Mouse (Mus musculus) lung, postnatal 0 days (tissue): ENCODE results near the gene Gatad1. TPM values are rescaled to one million over a fixed set of nuclear protein-coding genes. Genes with fewer than 3 reads are reported as not detected.

Experiments used
- ATAC-seq: fragments of 200-750 bp; cut with Nextera tagmentation; 2 replicates; pipeline ENCODE4 v1.8.0; 2017; ENCODE audit warnings: moderate library complexity
- DNase-seq: peaks from one replicate; pipeline ENCODE4 v3.0.0-alpha.2; 2016; ENCODE audit warnings: low spot score
- H3K27ac ChIP-seq: fragments of 300-500 bp; sonication (generic); 2 replicates; pipeline ENCODE4 v1.5.1; 2014; ENCODE audit warnings: antibody characterized with exemption, mild to moderate bottlenecking, low read length, mixed read lengths
- H3K27me3 ChIP-seq: fragments of 300-500 bp; sonication (generic); replicated peaks from 2 replicates; pipeline ENCODE4 v1.6.1; 2014; ENCODE audit warnings: low read length, mixed read lengths; ENCODE audit not compliant: insufficient read depth
- H3K36me3 ChIP-seq: fragments of 300-500 bp; sonication (generic); 2 replicates; pipeline ENCODE4 v1.6.1; 2014; ENCODE audit warnings: low read length, mixed read lengths; ENCODE audit not compliant: insufficient read depth
- H3K4me1 ChIP-seq: fragments of 300-500 bp; sonication (generic); 2 replicates; pipeline ENCODE4 v1.6.1; 2014; ENCODE audit warnings: antibody characterized with exemption, low read depth, low read length, mixed read lengths; ENCODE audit not compliant: insufficient read depth
- H3K4me2 ChIP-seq: fragments of 300-500 bp; sonication (generic); replicated peaks from 2 replicates; pipeline ENCODE4 v1.6.1; 2014; ENCODE audit warnings: low read depth, mild to moderate bottlenecking, low read length, moderate library complexity, mixed read lengths
- H3K4me3 ChIP-seq: fragments of 300-500 bp; sonication (generic); 2 replicates; pipeline ENCODE4 v1.5.1; 2014; ENCODE audit warnings: low read depth, low read length
- H3K9ac ChIP-seq: fragments of 300-500 bp; sonication (generic); replicated peaks from 2 replicates; pipeline ENCODE4 v1.6.1; 2014; ENCODE audit warnings: low read depth, mild to moderate bottlenecking
- H3K9me3 ChIP-seq: fragments of 300-500 bp; sonication (generic); 2 replicates; pipeline ENCODE4 v1.6.1; 2016; ENCODE audit warnings: low read length, mixed read lengths
- CTCF ChIP-seq: IDR thresholded peaks from 2 replicates; pipeline ENCODE4 v1.5.1; 2016; ENCODE audit warnings: antibody characterized with exemption, mild to moderate bottlenecking
- EP300 ChIP-seq: IDR thresholded peaks from 2 replicates; pipeline ENCODE4 v1.6.1; 2016; ENCODE audit warnings: antibody characterized with exemption, mild to moderate bottlenecking, control low read depth
- WGBS: fragments of 180-500 bp; shearing (Covaris S2); extraction: QIAGEN DNeasy Blood & Tissue Kit; methylation state at CpG from one replicate; pipeline ENCODE4 v1.1.7; 2014; 5-methylcytosine and 5-hydroxymethylcytosine counted together
- polyA plus RNA-seq: library from polyadenylated mRNA; unstranded; fragments of >200 nt; fragmentation: Nextera tagmentation; extraction: Ambion mirVana; gene quantifications from 2 replicates; pipeline ENCODE4 v1.2.1, GENCODE M21; 2015

The Gatad1 gene
- polyA plus RNA-seq: 63.3 and 63.5 TPM in 2 replicates

- H3K27me3 ChIP-seq: no peaks in the 10 kb centered on the region
- no peak within 1 kb of the TSS for H3K27ac ChIP-seq
- no peaks in the 10 kb centered on the region for H3K9me3 ChIP-seq
- WGBS: 70% methylated on average over 5 of the region's 5 CpGs
- DNase-seq: no peak
- H3K4me2 ChIP-seq: no peak within 1 kb of the TSS
- no peak for ATAC-seq
- TF ChIP-seq CTCF: no peak
- no peak for TF ChIP-seq EP300
- no peaks in the 10 kb centered on the region for H3K36me3 ChIP-seq
- no peak within 1 kb of the TSS for H3K4me3 ChIP-seq
- H3K4me1 ChIP-seq: no peaks in the 10 kb centered on the region
- H3K9ac ChIP-seq: no peak within 1 kb of the TSS
Observed at GRCm38 (mm10) chr5:3657085-3657484, at the start of gene Gatad1. Gene Gatad1 (minus strand): TSS chr5:3657185.

GRCm38 (mm10) chr5:3702180-3702579 is 45.2 kb upstream of the Gatad1 start:
- Histone ChIP-seq H3K27me3 (no peaks in the 10 kb centered on the region), H3K27ac (no peak overlapping the region), H3K9ac (no peak overlapping the region), H3K4me1 (no peaks in the 10 kb centered on the region), H3K4me3 (no peak overlapping the region), H3K4me2 (no peak overlapping the region), H3K36me3 (peaks cover 14% of the 10 kb centered on the region; the same call in 1 of the 2 replicates), H3K9me3 (no peaks in the 10 kb centered on the region)
- TF ChIP-seq EP300 (no peak), CTCF (no peak)
- 90% methylated on average over 4 of the region's 4 CpGs for WGBS
- ATAC-seq (no peak), DNase-seq (no peak)

GRCm38 (mm10) chr5:3700025-3700424 is 43.0 kb upstream of the Gatad1 start:
- WGBS: 91% methylated on average over 5 of the region's 5 CpGs
- no peak for ATAC-seq

GRCm38 (mm10) chr5:3696031-3696430 is 39.0 kb upstream of the Gatad1 start:
- no peaks in the 10 kb centered on the region for H3K9me3 ChIP-seq
- H3K4me1 ChIP-seq: no peaks in the 10 kb centered on the region
- no peak overlapping the region for H3K4me3 ChIP-seq
- H3K9ac ChIP-seq: no peak overlapping the region
- no peak overlapping the region for H3K4me2 ChIP-seq
- 81% methylated on average over 3 of the region's 3 CpGs for WGBS
- H3K27ac ChIP-seq: no peak overlapping the region
- peaks cover 40% of the 10 kb centered on the region; the same call in 1 of the 2 replicates for H3K36me3 ChIP-seq
- TF ChIP-seq CTCF (no peak), EP300 (no peak)
- DNase-seq: no peak
- no peaks in the 10 kb centered on the region for H3K27me3 ChIP-seq
- ATAC-seq: no peak

More at GRCm38 (mm10) chr5:3700025-3700424, 43.0 kb upstream of the Gatad1 start:
- no peak overlapping the region for H3K9ac ChIP-seq
- no peaks in the 10 kb centered on the region for H3K27me3 ChIP-seq
- no peak overlapping the region for H3K4me2 ChIP-seq
- TF ChIP-seq CTCF: no peak
- no peak for TF ChIP-seq EP300
- DNase-seq: no peak
- no peak overlapping the region for H3K27ac ChIP-seq
- peaks cover 14% of the 10 kb centered on the region; the same call in 1 of the 2 replicates for H3K36me3 ChIP-seq
- no peaks in the 10 kb centered on the region for H3K4me1 ChIP-seq
- H3K9me3 ChIP-seq: no peaks in the 10 kb centered on the region
- H3K4me3 ChIP-seq: no peak overlapping the region

- DNase-seq: no peak
- Histone ChIP-seq H3K9me3 (no peaks in the 10 kb centered on the region), H3K4me1 (no peaks in the 10 kb centered on the region), H3K27ac (no peak overlapping the region), H3K9ac (no peak overlapping the region), H3K4me3 (no peak overlapping the region), H3K36me3 (peaks cover 40% of the 10 kb centered on the region; the same call in 1 of the 2 replicates), H3K4me2 (no peak overlapping the region), H3K27me3 (no peaks in the 10 kb centered on the region)
- TF ChIP-seq CTCF: no peak
- no peak for TF ChIP-seq EP300
- WGBS: 81% methylated on average over 4 of the region's 4 CpGs
- ATAC-seq: no peak
Observed at GRCm38 (mm10) chr5:3695191-3695590, 38.2 kb upstream of the Gatad1 start.

- ATAC-seq (no peak), DNase-seq (no peak)
- Histone ChIP-seq H3K4me3 (no peak overlapping the region), H3K27ac (no peak overlapping the region), H3K9ac (no peak overlapping the region), H3K4me1 (no peaks in the 10 kb centered on the region), H3K4me2 (no peak overlapping the region), H3K27me3 (no peaks in the 10 kb centered on the region), H3K36me3 (peaks cover 46% of the 10 kb centered on the region), H3K9me3 (no peaks in the 10 kb centered on the region)
- TF ChIP-seq EP300 (no peak), CTCF (no peak)
- WGBS: 96% methylated on average over 9 of the region's 9 CpGs
Observed at GRCm38 (mm10) chr5:3692956-3693355, 36.0 kb upstream of the Gatad1 start.

GRCm38 (mm10) chr5:3691283-3691682 is 34.3 kb upstream of the Gatad1 start:
- ATAC-seq (no peak), DNase-seq (no peak)
- whole genome bisulfite sequencing: 95% methylated on average over 3 of the region's 3 CpGs
- Histone ChIP-seq H3K27me3 (no peaks in the 10 kb centered on the region), H3K4me2 (no peak overlapping the region), H3K27ac (no peak overlapping the region), H3K9ac (no peak overlapping the region), H3K36me3 (peaks cover 42% of the 10 kb centered on the region), H3K4me1 (no peaks in the 10 kb centered on the region), H3K9me3 (no peaks in the 10 kb centered on the region), H3K4me3 (no peak overlapping the region)
- TF ChIP-seq CTCF (no peak), EP300 (no peak)
